Mouse (Mus musculus): Measurements from ENCODE around the gene Gtf2e1.
A peak's percentile ranks its signal among the peaks of the same experiment; 100 is the strongest.

The Gtf2e1 gene

DNA sequence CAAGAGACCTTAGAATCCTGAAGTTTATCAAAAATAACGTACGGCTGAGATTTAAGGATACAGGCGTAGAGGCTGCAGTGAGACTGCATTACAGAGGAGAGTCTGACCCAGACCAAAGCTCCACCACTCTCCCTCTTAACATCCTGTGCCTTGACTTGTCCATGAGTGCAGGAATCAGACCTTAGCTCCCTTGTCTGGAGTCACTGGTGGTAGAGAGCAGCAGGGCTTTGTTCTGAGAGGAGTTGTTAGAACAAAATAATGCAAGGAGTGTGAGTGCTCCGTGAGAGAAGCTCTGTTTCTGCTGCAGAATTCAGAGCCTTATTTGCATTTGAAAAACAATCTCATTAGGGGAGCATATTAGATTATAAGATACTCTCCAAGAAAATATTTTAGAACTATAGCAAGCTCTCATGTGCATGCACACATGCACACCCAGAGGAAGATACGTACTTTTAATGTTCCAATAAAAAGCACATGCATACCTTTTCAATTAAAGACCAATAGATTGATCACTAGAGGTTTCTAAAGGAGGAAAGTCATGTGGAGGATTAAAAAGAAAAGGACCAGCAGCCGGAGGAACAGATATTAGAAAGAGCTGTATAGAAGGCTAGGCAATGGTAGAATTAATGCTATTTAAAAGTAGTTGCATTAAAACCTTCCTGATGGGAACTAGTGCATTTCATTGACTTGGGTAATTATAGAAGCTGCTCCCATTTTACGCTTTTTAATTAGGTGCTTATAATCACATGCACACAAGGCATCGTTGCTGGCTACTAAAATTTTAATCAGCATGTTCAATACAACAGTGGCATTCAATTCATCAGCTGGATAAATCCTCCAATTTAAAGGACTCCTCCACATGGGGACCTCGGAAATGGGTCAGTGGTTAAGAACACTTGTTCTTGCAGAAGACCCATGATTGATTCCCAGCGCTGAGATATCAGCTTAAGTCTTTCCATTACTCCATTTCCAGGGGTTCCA, 61.0 kb downstream of the Gtf2e1 start:
- no peak for ATAC-seq (ENCODE audit: low TSS enrichment)

- no peak; the same call in 1 of the 2 replicates for ATAC-seq (ENCODE audit: low TSS enrichment)
Observed at GRCm38 (mm10) chr16:37472620-37473312, 66.8 kb downstream of the Gtf2e1 start.

- ATAC-seq (ENCODE audit: low TSS enrichment), result no peak
Observed at GRCm38 (mm10) chr16:37469595-37469994, 70.0 kb downstream of the Gtf2e1 start.

DNA sequence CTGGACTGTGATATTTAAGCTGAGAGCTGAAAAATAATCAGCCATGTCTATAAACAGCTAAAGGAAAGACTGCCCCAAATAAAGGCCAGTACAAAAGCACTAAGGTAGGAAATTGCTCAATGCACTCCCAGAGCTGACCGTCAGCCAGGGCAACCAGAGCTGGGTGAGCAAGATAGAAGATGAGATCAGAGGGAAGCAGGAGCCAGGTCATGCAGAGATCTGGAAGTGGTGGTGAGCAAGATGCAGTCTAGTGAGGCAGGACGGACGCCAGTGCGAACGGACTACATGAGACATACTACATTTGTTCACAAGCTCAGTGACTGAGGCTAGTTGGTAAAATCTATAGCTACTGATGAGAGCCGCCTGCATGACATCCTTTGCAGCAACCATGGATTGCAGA, 75.6 kb downstream of the Gtf2e1 start:
- no peak for ATAC-seq (ENCODE audit: low TSS enrichment)

DNA sequence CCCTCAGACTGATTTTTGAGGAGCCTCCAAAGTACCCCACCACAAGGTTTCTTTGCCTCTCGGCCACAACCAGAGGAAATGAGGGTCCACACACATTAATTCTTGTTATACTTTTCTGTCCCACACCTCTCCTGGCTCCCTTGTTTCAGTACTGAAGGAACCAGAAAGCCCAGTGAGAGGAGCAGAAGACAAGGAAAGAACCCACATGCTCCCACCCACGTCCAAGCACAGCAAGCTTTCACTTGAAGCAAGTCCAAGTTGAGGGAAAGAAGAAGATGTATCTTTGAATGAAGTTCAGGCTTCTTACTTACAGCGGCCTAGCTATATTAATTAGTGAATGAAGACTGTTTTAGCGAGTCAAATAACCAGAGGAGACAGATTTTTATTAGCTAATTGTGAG, 76.7 kb downstream of the Gtf2e1 start:
- ATAC-seq (ENCODE audit: low TSS enrichment), result peak; percentile 81

GRCm38 (mm10) chr16:37461601-37462000, 78.0 kb downstream of the Gtf2e1 start:
- ATAC-seq (ENCODE audit: low TSS enrichment), result peak; percentile 75
